Mouse (Mus musculus): ENCODE measurements at regions not wholly inside any gene's neighbourhood (a gene's known extent, or its start where the extent isn't known, plus 50 kb on each side); places are given as distances from the start of the nearest gene placed in this dataset.
"Not testable (repeated sequence)": the region's sequence is repeated elsewhere in the genome, so short reads cannot be mapped to it uniquely, and the experiment has no call there.

GRCm38 (mm10) chr17:13590240-13590837 lies 170.0 kb upstream of the Afdn start:
- DNase-seq (ENCODE audit: low spot score) = not testable (repeated sequence)
